Mouse (Mus musculus): ENCODE measurements at regions not wholly inside any gene's neighbourhood (a gene's known extent, or its start where the extent isn't known, plus 50 kb on each side); places are given as distances from the start of the nearest gene placed in this dataset.

- Histone ChIP-seq H3K4me3 (ENCODE audit: insufficient read depth, low read depth, low read length) (no peak overlapping the region), H3K27ac (replicated peaks; ENCODE audit: insufficient read depth, low read depth, low read length) (no peak overlapping the region), H3K27me3 (ENCODE audit: control insufficient read depth, insufficient read depth, low read length) (no peaks in the 10 kb centered on the region), H3K79me2 (ENCODE audit: control insufficient read depth, insufficient read depth, low read length) (no peaks in the 10 kb centered on the region), H3K9ac (ENCODE audit: low read depth, low read length) (no peak overlapping the region), H3K4me1 (ENCODE audit: control insufficient read depth, insufficient read depth, low read length) (no peaks in the 10 kb centered on the region), H3K36me3 (ENCODE audit: control insufficient read depth, insufficient read depth, low read length) (no peaks in the 10 kb centered on the region)
- TF ChIP-seq POLR2A (IDR thresholded peaks at IDR 0.05; ENCODE audit: extremely low read depth, insufficient read depth, low read length), result no peak
- no peak for TF ChIP-seq CTCF (IDR thresholded peaks at IDR 0.05; ENCODE audit: low read depth, low read length)
- no peak for DNase-seq (ENCODE audit: extremely low read depth, low read depth, low spot score)
- WGBS, result 71% methylated on average over 7 of the region's 7 CpGs
These were observed 867.2 kb upstream of the A1bg start for GRCm38 (mm10) chr15:61789847-61790562.

- 83% methylated on average over 1 of the region's 1 CpGs for WGBS
- Histone ChIP-seq H3K36me3 (ENCODE audit: control insufficient read depth, insufficient read depth, low read length) (no peaks in the 10 kb centered on the region), H3K79me2 (ENCODE audit: control insufficient read depth, insufficient read depth, low read length) (no peaks in the 10 kb centered on the region), H3K9ac (ENCODE audit: low read depth, low read length) (no peak overlapping the region), H3K27ac (replicated peaks; ENCODE audit: insufficient read depth, low read depth, low read length) (no peak overlapping the region), H3K27me3 (ENCODE audit: control insufficient read depth, insufficient read depth, low read length) (no peaks in the 10 kb centered on the region), H3K4me3 (ENCODE audit: insufficient read depth, low read depth, low read length) (no peak overlapping the region), H3K4me1 (ENCODE audit: control insufficient read depth, insufficient read depth, low read length) (no peaks in the 10 kb centered on the region)
- no peak for DNase-seq (ENCODE audit: extremely low read depth, low read depth, low spot score)
- TF ChIP-seq CTCF (IDR thresholded peaks at IDR 0.05; ENCODE audit: low read depth, low read length) (no peak), POLR2A (IDR thresholded peaks at IDR 0.05; ENCODE audit: extremely low read depth, insufficient read depth, low read length) (no peak)
These were observed 864.2 kb upstream of the A1bg start for GRCm38 (mm10) chr15:61787046-61787445.

- Histone ChIP-seq H3K27me3 (ENCODE audit: control insufficient read depth, insufficient read depth, low read length) (no peaks in the 10 kb centered on the region; the same call in 1 of the 2 replicates), H3K4me3 (ENCODE audit: insufficient read depth, low read depth, low read length) (no peak overlapping the region), H3K79me2 (ENCODE audit: control insufficient read depth, insufficient read depth, low read length) (no peaks in the 10 kb centered on the region), H3K27ac (replicated peaks; ENCODE audit: insufficient read depth, low read depth, low read length) (no peak overlapping the region), H3K9ac (ENCODE audit: low read depth, low read length) (no peak overlapping the region), H3K4me1 (ENCODE audit: control insufficient read depth, insufficient read depth, low read length) (no peaks in the 10 kb centered on the region), H3K36me3 (ENCODE audit: control insufficient read depth, insufficient read depth, low read length) (no peaks in the 10 kb centered on the region)
- WGBS, result 72% methylated on average over 2 of the region's 2 CpGs
- no peak for DNase-seq (ENCODE audit: extremely low read depth, low read depth, low spot score)
- no peak for TF ChIP-seq CTCF (IDR thresholded peaks at IDR 0.05; ENCODE audit: low read depth, low read length)
- TF ChIP-seq POLR2A (IDR thresholded peaks at IDR 0.05; ENCODE audit: extremely low read depth, insufficient read depth, low read length), result no peak
These were observed 858.7 kb upstream of the A1bg start for GRCm38 (mm10) chr15:61781531-61781930.

GRCm38 (mm10) chr15:61772996-61773395 is 850.2 kb upstream of the A1bg start:
- no peak overlapping the region for H3K27ac ChIP-seq (replicated peaks; ENCODE audit: insufficient read depth, low read depth, low read length)
- no peaks in the 10 kb centered on the region for H3K79me2 ChIP-seq (ENCODE audit: control insufficient read depth, insufficient read depth, low read length)
- no peak for TF ChIP-seq POLR2A (IDR thresholded peaks at IDR 0.05; ENCODE audit: extremely low read depth, insufficient read depth, low read length)
- no peak for TF ChIP-seq CTCF (IDR thresholded peaks at IDR 0.05; ENCODE audit: low read depth, low read length)
- no peaks in the 10 kb centered on the region for H3K4me1 ChIP-seq (ENCODE audit: control insufficient read depth, insufficient read depth, low read length)
- 89% methylated on average over 4 of the region's 4 CpGs for WGBS
- no peak for DNase-seq (ENCODE audit: extremely low read depth, low read depth, low spot score)
- H3K4me3 ChIP-seq (ENCODE audit: insufficient read depth, low read depth, low read length), result no peak overlapping the region
- no peaks in the 10 kb centered on the region; the same call in 1 of the 2 replicates for H3K27me3 ChIP-seq (ENCODE audit: control insufficient read depth, insufficient read depth, low read length)
- no peak overlapping the region for H3K9ac ChIP-seq (ENCODE audit: low read depth, low read length)
- no peaks in the 10 kb centered on the region for H3K36me3 ChIP-seq (ENCODE audit: control insufficient read depth, insufficient read depth, low read length)

- WGBS, result 69% methylated on average over 14 of the region's 14 CpGs
- DNase-seq (ENCODE audit: extremely low read depth, low read depth, low spot score), result no peak
- TF ChIP-seq POLR2A (IDR thresholded peaks at IDR 0.05; ENCODE audit: extremely low read depth, insufficient read depth, low read length) (no peak), CTCF (IDR thresholded peaks at IDR 0.05; ENCODE audit: low read depth, low read length) (no peak)
- Histone ChIP-seq H3K4me3 (ENCODE audit: insufficient read depth, low read depth, low read length) (no peak overlapping the region), H3K9ac (ENCODE audit: low read depth, low read length) (no peak overlapping the region), H3K4me1 (ENCODE audit: control insufficient read depth, insufficient read depth, low read length) (no peaks in the 10 kb centered on the region), H3K27me3 (ENCODE audit: control insufficient read depth, insufficient read depth, low read length) (no peaks in the 10 kb centered on the region), H3K36me3 (ENCODE audit: control insufficient read depth, insufficient read depth, low read length) (no peaks in the 10 kb centered on the region), H3K79me2 (ENCODE audit: control insufficient read depth, insufficient read depth, low read length) (no peaks in the 10 kb centered on the region), H3K27ac (replicated peaks; ENCODE audit: insufficient read depth, low read depth, low read length) (no peak overlapping the region)
These were observed 848.1 kb upstream of the A1bg start for GRCm38 (mm10) chr15:61770721-61771542.

Data from liver, adult 2 months (tissue).